Mouse (Mus musculus) thymus, postnatal 36 days (tissue): ENCODE results near the gene Gnl3l.

Experiments used
- DNase-seq, 2 experiments: peaks; one replicate each; pipeline ENCODE4 v3.0.0; 2022; ENCODE audit warnings: mixed read lengths in 2 of 2

The Gnl3l gene

DNA sequence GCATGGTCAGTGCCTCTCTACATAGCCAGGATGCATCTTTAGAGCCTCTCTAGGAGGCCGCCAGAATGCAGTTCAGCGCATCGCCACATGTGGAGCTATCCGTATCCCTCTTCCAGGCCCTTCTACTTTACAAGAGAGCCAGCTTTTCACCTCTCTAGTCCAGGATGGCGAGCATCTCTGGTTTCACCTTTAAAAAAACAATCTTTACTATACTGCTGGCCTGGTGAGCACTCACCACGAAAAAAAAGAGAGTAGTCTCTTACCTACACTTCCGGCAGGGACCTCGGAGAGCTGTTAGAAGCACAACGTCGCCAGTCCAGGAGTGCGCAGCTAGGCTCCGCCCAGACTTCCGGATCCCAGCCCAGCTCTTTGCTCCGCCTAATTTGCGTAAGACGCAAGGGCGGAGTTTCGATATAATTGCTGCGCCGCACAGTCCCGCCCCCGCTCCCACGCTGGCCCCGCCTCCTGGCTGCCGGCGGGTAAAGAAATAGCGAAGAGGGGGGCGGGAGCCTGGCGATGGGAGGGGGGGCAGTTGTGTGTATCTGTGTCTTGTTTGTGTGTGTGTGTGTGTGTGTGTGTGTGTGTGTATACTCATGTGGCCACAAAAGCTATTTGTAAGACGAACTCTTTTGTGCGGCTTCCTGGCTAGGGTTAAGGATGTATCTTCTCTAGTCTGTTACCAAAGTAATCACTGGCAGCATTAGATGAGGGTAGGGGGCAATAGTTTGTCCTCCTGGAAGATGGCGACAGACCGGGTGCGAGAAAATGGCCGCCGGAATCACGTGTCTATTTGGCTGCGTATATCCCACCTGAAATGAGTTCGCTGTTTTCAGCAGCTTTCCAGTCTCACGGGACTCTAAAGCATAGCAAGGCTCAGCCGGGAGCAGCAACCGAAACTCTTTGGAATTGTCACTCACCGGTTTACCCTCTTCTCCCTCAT, at the start of gene Gnl3l:
Gene Gnl3l, minus strand, starts transcription at position 385 of the 940 bp plus-strand sequence.
- peak; percentile 87 to 92 for DNase-seq

DNA sequence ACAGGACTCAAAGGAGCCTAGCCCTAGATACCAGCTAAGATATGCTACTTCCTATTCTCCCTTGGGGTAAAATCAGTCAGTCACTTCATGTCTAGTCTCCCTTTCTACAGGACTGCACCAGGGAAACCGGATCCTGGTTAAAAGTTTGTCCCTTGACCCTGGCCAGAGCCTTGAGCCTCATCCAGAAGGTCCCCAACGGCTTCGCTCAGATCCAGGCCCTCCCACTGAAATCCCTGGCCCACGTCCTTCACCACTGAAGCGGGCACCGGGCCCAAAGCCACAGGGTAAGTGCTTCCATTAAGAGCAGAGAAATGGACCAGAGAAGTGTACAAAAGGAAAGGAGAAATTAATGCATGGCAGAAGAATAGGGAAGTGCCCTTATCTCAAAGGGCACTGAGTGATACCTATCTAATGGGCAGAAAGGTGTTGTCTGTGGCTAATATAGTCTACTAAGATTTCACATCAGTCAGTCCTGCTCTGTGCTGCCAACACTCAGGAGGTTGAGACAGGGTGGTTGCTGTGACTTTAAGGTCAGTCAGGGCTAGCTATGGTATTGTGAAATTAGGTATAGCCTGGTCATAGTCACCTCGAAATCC, 49.0 kb upstream of the Gnl3l start:
- DNase-seq: no peak

DNA sequence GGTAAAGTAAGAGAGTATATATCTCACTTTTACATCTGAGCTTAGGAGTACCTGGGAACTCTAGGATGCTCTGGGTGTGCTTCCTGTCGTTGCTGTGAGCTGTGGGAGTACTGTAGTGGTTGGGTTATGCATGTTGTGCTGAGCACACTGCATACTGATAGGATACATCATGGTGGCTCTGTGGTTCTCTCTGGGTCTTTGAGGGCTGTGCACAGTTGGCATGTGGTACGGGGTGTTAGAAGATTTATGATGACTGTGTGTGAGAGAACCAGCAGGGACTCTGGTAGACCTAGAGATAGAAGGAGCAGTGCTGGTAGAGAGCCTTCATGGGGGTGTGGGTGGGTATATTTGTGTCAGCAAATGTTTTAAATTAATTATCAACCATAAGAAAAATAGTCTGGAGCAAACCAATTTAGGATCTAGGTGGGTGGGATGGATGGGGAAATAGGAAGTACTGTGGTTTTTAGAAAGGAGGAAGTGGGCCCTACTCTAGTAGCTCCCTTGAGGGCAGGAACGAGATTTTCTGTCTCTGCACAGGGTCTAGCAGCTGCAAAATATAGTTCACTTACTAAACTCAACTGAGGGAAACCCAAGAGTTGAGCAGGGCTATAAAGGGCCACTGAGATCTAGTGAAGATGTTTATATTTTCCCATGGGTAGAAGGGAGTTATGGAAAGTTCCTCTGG, 44.6 kb upstream of the Gnl3l start:
- no peak for DNase-seq

DNA sequence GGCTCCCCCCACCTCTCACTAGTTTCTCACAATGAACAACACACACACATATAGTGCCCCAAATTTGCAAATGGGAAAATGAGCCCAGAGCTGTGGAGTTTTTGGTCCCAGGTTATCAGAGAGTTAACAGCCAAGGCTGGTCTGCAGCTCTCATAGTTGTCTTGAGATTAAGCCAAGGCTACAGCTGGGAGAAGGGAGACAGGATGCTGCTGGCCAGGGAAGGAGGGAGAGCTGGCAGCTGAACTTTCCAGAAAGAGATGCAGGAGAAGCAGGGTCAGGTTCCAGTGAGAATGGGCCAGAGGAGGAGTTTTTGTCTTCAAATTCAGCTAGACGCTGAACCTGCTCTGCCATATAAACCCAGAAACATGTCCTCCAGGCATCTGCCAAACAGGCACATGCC, 42.2 kb upstream of the Gnl3l start:
- no peak for DNase-seq

DNA sequence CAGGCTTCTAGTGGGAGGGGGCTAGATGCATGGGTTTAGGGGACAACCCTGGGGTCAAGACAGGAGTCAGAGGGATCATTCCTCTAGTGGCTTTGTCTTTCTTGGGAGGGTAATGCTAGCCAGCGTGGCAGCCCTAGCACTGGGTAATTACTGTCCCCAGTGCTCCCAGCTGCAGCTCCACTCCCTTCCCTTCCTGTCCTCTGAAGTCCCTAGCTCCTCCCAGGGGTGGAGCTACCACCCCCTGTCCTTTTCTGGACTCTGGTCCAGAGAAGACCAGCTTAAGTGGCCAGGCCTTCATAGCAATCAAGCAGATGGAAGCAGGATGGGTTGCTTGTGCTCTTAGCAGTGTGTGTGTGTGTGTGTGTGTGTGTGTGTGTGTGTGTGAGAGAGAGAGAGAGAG, 38.4 kb upstream of the Gnl3l start:
- no peak for DNase-seq

DNA sequence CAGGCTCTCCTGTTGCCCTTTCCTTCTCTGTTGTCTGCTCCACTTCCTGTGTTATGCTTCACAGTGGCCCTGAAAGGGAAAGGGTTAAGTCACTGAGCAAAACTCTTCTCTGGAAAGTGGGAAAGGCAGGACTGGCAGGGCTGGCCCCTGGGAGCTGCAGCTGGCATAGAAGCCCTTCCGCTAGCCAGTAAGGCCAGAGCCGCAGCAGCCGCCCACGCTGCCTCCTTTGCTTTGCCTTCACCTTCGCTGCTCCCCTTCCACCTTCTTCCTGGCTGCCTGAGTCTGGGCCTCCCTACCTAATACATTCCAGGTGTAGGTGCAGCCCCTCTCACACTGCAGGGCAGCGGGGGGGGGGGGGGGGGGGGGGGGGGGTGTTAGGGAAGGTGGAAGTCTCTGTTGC, 37.4 kb upstream of the Gnl3l start:
- no peak for DNase-seq

DNA sequence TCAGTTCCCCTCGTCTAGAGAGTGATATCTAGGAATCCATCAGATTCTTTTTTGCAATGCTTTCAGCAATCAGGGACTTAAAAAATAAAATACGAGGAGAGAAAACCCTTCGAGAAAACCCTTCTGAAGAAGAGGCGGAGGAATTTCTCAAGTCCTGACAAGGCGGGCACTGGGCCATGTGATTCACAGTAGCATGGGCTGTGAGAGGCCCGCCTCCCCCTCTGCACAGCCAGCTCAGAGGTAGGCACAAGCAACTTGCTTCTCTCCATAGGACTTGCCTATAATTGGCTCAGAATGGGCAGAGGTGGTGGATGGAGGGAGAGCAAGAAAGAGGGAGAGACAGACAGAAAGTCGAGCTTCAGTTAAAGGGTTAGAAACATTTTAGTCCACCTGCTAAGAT, 33.2 kb upstream of the Gnl3l start:
- DNase-seq: no peak

DNA sequence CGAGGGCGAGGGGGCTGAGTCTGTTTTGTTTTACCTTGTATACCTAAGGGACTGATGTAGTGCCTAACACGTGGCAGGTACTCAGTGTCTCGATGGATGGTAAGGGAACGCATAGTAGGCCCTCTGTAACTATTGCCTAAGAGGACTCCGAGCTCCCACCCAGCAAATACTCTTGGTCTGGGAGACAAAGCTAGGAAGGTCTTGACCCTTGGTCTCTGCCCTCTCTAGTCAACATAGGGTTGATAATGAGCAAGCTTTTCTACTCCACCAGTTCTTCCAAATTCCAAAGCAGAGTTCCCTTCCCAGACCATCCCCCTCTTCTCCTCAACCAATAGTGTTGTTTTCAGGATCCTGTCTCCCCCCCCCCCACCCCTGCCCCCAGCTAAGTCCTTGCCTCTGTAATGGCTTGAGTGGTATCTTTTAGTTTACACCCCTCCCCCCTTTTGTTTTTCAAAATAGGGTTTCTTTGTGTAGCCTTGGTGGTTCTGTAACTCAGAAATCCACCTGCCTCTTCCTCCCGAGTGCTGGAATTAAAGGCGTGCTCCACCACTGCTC, 32.6 kb upstream of the Gnl3l start:
- DNase-seq: no peak

DNA sequence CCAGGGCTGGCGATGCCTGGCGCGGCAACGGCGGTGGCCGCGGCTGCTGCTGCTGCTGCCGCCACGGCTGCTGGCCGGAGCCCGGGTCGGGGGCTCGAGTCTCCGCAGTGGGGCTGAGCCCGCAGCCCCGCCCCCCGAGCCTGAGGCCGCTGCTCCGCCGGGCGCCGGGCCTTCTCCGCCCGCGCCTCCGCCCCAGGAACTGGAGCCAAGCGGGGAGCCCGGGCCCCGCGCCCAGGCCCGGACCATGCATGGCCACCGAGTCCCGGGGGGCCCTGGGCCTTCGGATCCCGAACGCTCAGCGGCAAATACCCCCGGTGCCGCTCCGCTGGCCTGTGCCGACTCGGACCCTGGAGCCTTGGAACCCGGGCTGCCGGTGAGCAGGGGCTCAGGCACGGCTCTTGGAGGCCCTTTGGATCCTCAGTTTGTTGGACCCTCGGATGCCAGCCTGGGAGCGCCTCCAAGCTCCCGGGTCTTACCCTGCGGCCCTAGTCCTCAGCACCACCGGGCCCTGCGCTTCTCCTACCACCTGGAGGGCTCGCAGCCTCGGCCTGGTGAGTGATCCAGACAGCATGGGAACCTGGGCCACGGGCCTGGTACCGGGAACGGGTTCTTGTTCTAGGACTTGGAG, 30.4 kb upstream of the Gnl3l start:
- peak in 1 of 2 experiments; percentile 26 for DNase-seq

DNA sequence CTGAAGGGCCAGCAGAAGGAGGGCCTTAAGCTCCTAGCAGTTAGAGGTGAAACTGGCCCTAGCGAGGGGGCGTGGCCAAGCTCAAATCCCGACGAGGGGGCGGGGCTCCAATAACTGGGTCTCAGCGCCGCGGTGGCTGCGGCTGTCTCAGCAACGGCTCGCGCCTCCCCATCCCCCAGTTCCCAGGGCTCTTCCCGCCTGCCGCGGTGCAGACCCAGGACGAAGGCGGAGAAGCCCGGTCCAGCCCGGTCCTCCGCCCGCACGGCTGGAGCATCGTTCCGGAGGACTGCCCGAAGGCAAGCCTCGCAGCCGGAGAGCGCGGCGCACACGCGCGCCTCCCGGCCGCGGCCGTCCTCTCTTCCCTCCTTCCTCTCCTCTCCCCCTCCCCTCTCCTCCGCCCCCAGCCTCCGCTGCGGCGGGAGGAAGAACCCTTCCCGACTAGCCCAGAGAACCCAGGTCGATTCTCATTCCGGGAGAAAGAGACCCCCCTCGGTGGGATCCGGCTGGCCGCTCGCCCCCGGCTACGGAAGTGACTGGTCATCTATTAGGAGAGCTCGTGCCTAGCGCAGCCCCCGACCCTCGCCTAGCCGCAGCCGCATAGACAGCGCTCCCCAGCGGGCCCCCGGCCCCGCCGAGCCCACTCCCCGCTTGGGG, 29.8 kb upstream of the Gnl3l start:
- peak; percentile 45 to 55 for DNase-seq

DNA sequence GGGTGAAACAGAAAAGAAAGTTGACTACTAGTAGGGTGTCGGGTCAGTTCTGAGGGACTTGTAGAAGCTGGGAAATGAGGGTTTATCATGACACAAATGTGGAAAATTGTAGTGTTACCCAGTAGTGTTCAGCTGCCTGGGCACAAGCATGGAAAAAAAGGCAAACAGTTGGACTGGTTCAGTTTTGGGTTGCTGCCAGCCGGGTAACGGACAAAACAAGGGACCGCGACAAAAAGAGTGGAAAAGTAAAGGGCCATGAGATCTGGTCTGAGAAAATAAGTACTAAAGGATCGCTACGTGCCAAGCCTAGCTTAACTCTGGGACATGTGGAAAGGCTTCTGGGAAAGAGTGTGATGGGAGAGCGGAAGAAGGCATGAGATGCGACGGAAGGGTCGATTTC, 29.2 kb upstream of the Gnl3l start:
- DNase-seq: no peak

DNA sequence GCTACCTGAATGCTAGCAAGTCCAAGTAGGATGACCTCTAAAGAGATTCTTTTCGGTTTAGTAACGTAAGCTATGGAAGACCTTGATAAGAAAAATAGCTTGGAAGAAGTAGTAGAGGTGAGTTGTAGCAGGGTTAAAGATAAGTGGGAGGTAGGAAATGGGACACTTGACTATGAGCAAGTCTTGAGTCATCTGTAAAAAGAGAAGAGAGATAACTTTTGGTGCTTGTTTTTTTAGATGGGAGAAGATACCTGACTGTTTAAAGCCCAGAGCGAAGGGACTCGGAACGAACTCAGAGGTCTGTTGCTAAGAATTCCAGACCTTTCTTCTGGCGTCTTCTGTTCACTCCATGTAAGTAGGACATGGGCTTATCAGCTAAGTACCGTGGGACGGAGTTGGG, 28.7 kb upstream of the Gnl3l start, which contains the start of gene Fgd1:
Gene Fgd1, plus strand, starts transcription at position 301 of the 400 bp plus-strand sequence.
- no peak for DNase-seq

DNA sequence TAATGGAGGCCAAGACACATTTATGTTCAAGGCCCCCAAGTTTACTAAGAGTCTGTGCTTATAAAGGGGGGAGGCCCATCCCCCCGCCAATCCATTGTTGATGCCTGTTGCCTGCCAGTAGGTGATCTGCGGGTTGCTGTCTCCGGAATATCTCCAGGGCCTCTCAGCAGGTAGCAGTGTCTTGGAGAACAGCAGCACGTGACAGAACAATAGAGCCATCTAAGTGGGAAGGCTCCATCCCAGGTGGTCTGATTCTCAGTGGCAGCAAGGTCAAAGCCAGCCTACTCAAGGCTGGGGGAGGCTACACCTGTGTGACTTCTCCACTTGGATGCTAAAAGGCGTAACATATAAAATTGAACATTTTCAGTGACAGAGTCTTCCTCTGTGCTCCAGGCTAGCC, 24.1 kb upstream of the Gnl3l start:
- DNase-seq: no peak

DNA sequence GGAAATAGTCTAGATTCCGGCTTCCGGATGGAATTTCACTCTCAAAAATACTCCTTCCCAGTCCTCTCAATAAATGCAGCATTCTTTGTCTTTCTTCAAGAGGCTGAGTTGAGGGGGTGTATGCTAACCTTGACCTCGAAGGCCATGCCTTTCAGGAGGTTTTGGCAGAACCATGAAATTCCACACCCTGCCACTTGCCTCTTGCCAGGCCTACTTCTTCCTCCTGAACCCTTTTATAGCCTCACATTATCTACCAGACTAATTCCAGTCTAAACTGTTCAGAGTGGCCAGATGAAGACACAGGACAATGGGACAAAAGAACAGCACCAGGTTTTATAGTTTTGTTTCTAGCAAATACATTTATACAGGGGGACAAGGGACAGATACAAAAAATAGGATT, 14.3 kb upstream of the Gnl3l start:
- no peak for DNase-seq

DNA sequence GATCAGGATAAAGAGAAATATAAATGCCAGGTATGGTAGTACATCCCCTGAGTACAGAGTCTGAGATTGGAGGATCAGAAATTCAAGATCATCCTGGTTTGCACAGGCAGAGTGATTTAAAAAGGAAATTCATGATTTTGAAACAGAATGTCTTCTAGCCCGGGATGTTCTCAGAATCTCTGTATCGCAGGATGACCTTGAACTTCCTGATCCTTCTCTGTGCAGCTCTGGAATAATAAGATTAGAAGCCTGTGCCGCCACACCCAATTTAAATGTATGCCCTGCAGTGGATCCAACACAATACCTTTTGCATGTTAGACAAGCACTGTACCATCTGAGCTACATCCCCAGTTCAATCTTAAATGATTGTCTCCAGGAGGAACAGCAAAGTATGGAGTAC, 1.7 kb upstream of the Gnl3l start:
- DNase-seq: no peak

DNA sequence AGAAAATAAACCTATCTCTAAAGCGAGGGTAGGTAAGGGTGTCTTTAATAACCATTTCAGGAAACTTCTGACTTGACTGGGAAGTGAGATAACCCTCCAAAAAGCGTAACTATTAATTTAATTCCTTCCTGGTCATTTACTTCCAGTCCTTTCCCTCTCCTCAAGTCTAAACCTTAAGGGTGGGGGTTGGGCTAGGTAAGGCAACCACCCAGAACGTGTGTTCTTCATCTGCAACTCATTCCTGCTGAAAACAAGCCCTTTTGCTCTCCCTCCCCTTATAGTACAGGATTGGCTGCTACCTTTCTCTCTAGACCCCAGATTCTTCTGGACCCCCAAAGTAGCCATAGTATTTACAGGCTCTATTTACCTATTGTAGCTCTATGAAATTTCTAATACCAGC, 775 bp upstream of the Gnl3l start:
- no peak for DNase-seq

DNA sequence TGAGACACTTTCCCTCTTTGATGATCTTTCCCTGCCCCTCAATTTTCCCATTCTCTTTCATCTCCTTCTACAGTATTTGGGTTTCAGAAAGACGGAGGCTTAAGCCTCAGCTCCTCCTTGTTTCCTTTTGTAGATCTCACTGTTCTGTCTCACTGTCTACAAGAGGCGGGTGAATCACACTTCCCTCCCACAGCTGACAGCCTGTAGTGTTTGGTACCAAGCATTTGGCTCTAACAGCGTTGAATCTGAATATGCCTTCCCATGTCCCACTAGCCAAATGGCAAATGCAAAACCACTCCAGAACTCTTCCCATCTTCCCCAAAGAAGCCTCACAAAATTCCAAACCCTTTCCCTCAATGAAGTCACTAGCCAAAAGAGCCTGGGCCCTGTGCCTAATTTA, 20.3 kb downstream of the Gnl3l start:
- DNase-seq: no peak

DNA sequence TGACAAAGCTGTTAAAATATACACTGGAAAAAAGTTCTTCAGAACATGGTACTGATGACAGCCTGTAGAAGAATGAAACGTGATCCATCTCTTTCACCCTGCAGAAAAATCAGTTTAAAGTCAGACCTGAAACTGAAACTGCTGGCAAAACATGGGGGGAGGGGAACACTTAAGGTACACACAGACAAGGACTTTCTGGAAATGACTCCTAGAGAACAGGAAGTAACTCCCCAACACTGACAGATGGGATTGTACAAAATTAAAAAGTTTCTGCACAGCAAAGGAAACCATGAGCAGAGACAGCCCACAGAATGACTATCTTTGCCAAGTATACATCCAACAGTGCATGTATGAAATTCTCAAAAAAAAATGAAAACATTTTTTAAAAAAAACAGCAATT, 35.5 kb downstream of the Gnl3l start:
- DNase-seq: no peak

DNA sequence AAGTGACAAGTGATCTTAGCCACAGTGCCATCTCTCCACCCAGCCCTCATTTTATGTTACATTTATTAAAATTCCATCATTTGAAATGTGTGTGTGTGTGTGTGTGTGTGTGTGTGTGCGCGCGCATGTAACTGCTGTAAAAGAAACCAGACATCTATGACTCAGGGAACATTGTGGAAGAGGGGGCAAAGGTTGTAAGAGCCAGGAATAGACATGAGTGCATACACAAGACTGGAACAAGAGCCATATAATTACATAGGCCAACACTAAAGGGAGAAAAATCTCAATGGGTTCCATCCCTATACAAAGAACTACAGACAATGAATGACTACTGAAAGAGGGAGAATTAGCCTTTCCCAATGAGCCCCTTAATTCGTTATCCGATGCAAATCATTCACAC, 41.7 kb downstream of the Gnl3l start:
- no peak for DNase-seq

DNA sequence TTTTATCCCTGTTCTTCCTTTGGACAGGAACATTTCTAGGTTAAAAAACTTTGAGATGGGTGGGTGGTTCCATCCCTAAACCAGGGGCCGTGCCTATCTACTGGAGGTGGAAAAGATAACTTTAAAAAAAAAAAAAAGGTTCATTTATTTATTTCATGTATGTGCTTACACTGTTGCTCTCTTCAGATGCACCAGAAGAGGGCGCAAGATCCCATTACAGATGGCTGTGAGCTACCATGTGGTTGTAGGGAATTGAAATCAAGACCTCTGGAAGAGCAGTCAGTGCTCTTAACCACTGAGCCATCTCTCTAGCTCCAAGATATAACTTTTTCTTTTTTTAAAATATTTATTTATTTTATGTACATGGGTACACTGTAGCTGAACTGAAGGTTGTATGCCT, 54.1 kb downstream of the Gnl3l start:
- DNase-seq: no peak

DNA sequence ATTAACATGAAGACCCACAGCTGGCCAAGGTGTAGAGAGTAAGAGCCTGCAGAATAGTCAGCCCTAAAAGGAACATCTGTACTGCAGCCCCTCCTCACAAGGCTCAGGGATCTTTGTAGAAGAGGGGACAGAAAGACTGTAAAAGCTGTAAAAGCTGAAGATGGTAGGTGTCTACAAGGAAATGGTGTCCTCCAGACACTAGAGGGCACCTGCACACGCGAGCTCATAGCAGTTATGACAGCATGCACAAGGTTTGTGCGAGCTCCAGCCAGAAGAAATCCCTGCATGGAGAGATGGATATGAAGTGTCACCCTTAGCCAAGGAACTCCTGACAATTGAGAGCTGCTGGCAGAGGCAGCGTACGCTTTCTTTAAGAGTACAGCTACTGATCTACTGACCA, 56.4 kb downstream of the Gnl3l start:
- no peak for DNase-seq

DNA sequence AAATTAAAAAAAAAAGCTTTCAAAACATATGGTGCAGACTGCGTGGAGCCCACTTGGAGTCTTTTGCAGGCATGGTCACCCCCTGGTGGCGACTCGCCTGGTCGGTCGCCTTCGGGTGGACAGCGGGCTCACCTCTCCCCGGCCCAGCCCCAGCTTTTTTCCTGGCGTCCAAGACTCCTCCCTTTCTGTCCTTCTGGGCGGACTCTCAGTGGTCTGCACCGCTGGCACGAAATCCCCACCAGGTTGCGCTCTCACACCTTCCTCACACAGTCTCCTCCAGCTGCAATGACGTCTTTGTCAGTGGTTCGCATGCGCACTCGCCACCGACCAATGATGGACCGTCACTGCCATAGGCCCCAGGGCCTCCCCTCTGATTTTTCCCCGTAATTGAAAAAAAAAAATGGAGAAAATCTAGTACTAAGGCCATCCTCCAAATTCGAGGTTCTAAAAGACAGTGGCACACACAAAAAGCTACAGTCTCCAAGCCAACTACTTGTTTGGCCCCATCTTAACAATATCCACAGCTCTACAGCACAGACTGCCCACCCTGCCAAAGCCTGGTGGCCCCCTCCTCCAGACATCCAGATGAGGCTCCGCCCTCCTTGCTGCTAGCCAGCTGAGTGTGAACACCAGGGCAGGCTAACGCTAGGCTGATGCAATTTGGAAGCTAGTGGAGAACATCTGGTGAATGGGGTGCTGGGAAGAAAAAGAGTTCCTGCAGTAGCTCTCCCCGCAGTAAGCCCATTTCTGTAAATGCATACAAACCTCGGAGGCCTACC, 60.4 kb downstream of the Gnl3l start:
- DNase-seq: peak; percentile 41 to 45
